Mouse (Mus musculus) embryonic fibroblast, embryonic 13.5 days (primary cell): ENCODE measurements around the gene Arl4a. TPM values are rescaled to one million over a fixed set of nuclear protein-coding genes. Genes with fewer than 3 reads are reported as not detected.

ENCODE experiments used
- H3K27ac ChIP-seq: 2 replicates; pipeline ENCODE4 v1.5.1; 2012; ENCODE audit warnings: low read length, control low read depth, inconsistent platforms; ENCODE audit not compliant: insufficient read depth
- H3K4me1 ChIP-seq: 2 replicates; pipeline ENCODE4 v1.6.1; 2011; ENCODE audit warnings: low read length; ENCODE audit not compliant: control insufficient read depth, insufficient read depth
- H3K4me3 ChIP-seq: 2 replicates; pipeline ENCODE4 v1.5.1; 2011; ENCODE audit warnings: mild to moderate bottlenecking, control low read depth, low read length; ENCODE audit not compliant: insufficient read depth
- CTCF ChIP-seq: IDR thresholded peaks from 2 replicates; pipeline ENCODE4 v1.5.1; 2011; ENCODE audit warnings: mild to moderate bottlenecking, control low read depth, low read length, moderate library complexity, borderline replicate concordance; ENCODE audit not compliant: insufficient read depth
- POLR2A ChIP-seq: IDR thresholded peaks from 2 replicates; pipeline ENCODE4 v1.6.1; 2011; ENCODE audit warnings: low read depth, mild to moderate bottlenecking, control low read depth, low read length, moderate library complexity
- polyA plus RNA-seq: library from polyadenylated mRNA; stranded (reverse); fragments of >200 nt; gene quantifications from 2 replicates; pipeline ENCODE4 v1.2.4, GENCODE M21; 2011; ENCODE audit warnings: low read depth; ENCODE audit not compliant: missing spikeins, insufficient read length

The Arl4a gene
- polyA plus RNA-seq, 1 experiment, result 15.9 TPM

GRCm38 (mm10) chr12:39974977-39975583, 62.7 kb downstream of the Arl4a start:
- Histone ChIP-seq H3K4me1 (no peaks in the 10 kb centered on the region), H3K4me3 (no peak overlapping the region), H3K27ac (no peak overlapping the region)
- no peak for TF ChIP-seq CTCF
- no peak for TF ChIP-seq POLR2A

GRCm38 (mm10) chr12:39974273-39974672, 63.6 kb downstream of the Arl4a start:
- TF ChIP-seq CTCF, result no peak
- no peak for TF ChIP-seq POLR2A
- Histone ChIP-seq H3K4me3 (no peak overlapping the region), H3K4me1 (no peaks in the 10 kb centered on the region), H3K27ac (no peak overlapping the region)

GRCm38 (mm10) chr12:39969500-39969899, 68.3 kb downstream of the Arl4a start:
- Histone ChIP-seq H3K27ac (no peak overlapping the region), H3K4me1 (no peaks in the 10 kb centered on the region), H3K4me3 (no peak overlapping the region)
- no peak for TF ChIP-seq CTCF
- no peak for TF ChIP-seq POLR2A

- TF ChIP-seq POLR2A (no peak), CTCF (no peak)
- Histone ChIP-seq H3K4me3 (no peak overlapping the region), H3K27ac (no peak overlapping the region), H3K4me1 (no peaks in the 10 kb centered on the region)
Measured at GRCm38 (mm10) chr12:39968109-39968508, 69.7 kb downstream of the Arl4a start.

- H3K4me3 ChIP-seq, result no peak overlapping the region
- H3K27ac ChIP-seq, result no peak overlapping the region
- no peaks in the 10 kb centered on the region for H3K4me1 ChIP-seq
- TF ChIP-seq POLR2A (no peak), CTCF (no peak)
Measured at GRCm38 (mm10) chr12:39959166-39959565, 78.7 kb downstream of the Arl4a start.

- no peaks in the 10 kb centered on the region for H3K4me1 ChIP-seq
- no peak overlapping the region for H3K27ac ChIP-seq
- no peak overlapping the region for H3K4me3 ChIP-seq
- no peak for TF ChIP-seq POLR2A
- TF ChIP-seq CTCF, result no peak
Measured at GRCm38 (mm10) chr12:39957931-39958671, 79.7 kb downstream of the Arl4a start.

GRCm38 (mm10) chr12:39956396-39956795, 81.4 kb downstream of the Arl4a start:
- TF ChIP-seq POLR2A (no peak), CTCF (no peak)
- Histone ChIP-seq H3K4me1 (no peaks in the 10 kb centered on the region), H3K4me3 (no peak overlapping the region), H3K27ac (no peak overlapping the region)

Other genes starting within 250 kb of the Arl4a start
- gene Scin, start 96.2 kb upstream of the Arl4a start, polyA plus RNA-seq, result 0.26 TPM in 1 of 2 replicates, not detected in the other
- gene Lsmem1, start 161.5 kb upstream of the Arl4a start, polyA plus RNA-seq, result not detected in 2 replicates
- 151 and 161 TPM in 2 replicates for gene Ifrd1, start 210.5 kb upstream of the Arl4a start, polyA plus RNA-seq